Mouse (Mus musculus): ENCODE results near the gene 4930519G04Rik.

- TF ChIP-seq POLR2A (IDR thresholded peaks at IDR 0.05; ENCODE audit: extremely low read depth, insufficient read depth, low read length) (no peak), CTCF (IDR thresholded peaks at IDR 0.05; ENCODE audit: extremely low read depth, insufficient read depth, low read length) (no peak)
These were observed 72.8 kb downstream of the 4930519G04Rik start for GRCm38 (mm10) chr5:114926153-114926684.
